Mouse (Mus musculus): ENCODE data around the gene Dpm2. TPM values are rescaled to one million over a fixed set of nuclear protein-coding genes. Genes with fewer than 3 reads are reported as not detected.
A peak's percentile ranks its signal among the peaks of the same experiment; 100 is the strongest.

The Dpm2 gene
- polyA plus RNA-seq, 1 experiment from 2014 or later = 136 TPM

- Histone ChIP-seq H3K4me2 (replicated peaks) (peak overlapping the region; percentile 97), H3K9ac (replicated peaks) (peak overlapping the region; percentile 70), H3K4me1 (peaks cover 30% of the 10 kb centered on the region), H3K9me3 (no peaks in the 10 kb centered on the region), H3K27ac (replicated peaks) (no peak overlapping the region), H3K27me3 (no peaks in the 10 kb centered on the region), H3K4me3 (peak overlapping the region; percentile 62), H3K36me3 (peaks cover 8% of the 10 kb centered on the region; the same call in 1 of the 2 replicates)
- no peak for ATAC-seq (replicated peaks)
- WGBS = under 1% methylated on average over 26 of the region's 26 CpGs
These were observed 4.4 kb downstream of the Dpm2 start for GRCm38 (mm10) chr2:32574901-32575585.

- Histone ChIP-seq H3K4me1 (peaks cover 27% of the 10 kb centered on the region), H3K4me2 (replicated peaks) (peak within 1 kb of the TSS; percentile 97), H3K36me3 (peaks cover 8% of the 10 kb centered on the region; the same call in 1 of the 2 replicates), H3K27me3 (no peaks in the 10 kb centered on the region), H3K9ac (replicated peaks) (peak within 1 kb of the TSS; percentile 70), H3K9me3 (no peaks in the 10 kb centered on the region), H3K4me3 (peak within 1 kb of the TSS; percentile 62), H3K27ac (replicated peaks) (no peak within 1 kb of the TSS)
- ATAC-seq (replicated peaks) = peak; percentile 81
- 3% methylated on average over 28 of the region's 28 CpGs for WGBS
These were observed 5.0 kb downstream of the Dpm2 start, which contains the start of gene 9430097D07Rik for GRCm38 (mm10) chr2:32575586-32576160. 9430097D07Rik (minus strand) TSS chr2:32575684.

GRCm38 (mm10) chr2:32576532-32576931 lies 5.9 kb downstream of the Dpm2 start:
- 86% methylated on average over 9 of the region's 9 CpGs for WGBS
- no peaks in the 10 kb centered on the region for H3K27me3 ChIP-seq
- H3K4me3 ChIP-seq = 0 out of 2 replicates have a peak overlapping the region, but pooled peaks have one; percentile 62
- no peak for ATAC-seq (replicated peaks)
- H3K9ac ChIP-seq (replicated peaks) = no peak overlapping the region
- no peaks in the 10 kb centered on the region for H3K9me3 ChIP-seq
- H3K4me1 ChIP-seq = peaks cover 23% of the 10 kb centered on the region
- H3K4me2 ChIP-seq (replicated peaks) = 0 out of 2 replicates have a peak overlapping the region, but pooled peaks have one; percentile 97
- H3K36me3 ChIP-seq = peaks cover 8% of the 10 kb centered on the region; the same call in 1 of the 2 replicates
- no peak overlapping the region for H3K27ac ChIP-seq (replicated peaks)

- no peak overlapping the region for H3K9ac ChIP-seq (replicated peaks)
- H3K4me3 ChIP-seq = no peak overlapping the region
- WGBS = 38% methylated on average over 26 of the region's 30 CpGs
- H3K4me1 ChIP-seq = peaks cover 19% of the 10 kb centered on the region
- H3K4me2 ChIP-seq (replicated peaks) = no peak overlapping the region
- H3K36me3 ChIP-seq = peaks cover 1% of the 10 kb centered on the region; the same call in 1 of the 2 replicates
- no peaks in the 10 kb centered on the region for H3K27me3 ChIP-seq
- ATAC-seq (replicated peaks) = no peak
- no peak overlapping the region for H3K27ac ChIP-seq (replicated peaks)
- no peaks in the 10 kb centered on the region for H3K9me3 ChIP-seq
These were observed 7.7 kb downstream of the Dpm2 start for GRCm38 (mm10) chr2:32578146-32579046.

GRCm38 (mm10) chr2:32581450-32582095 lies 10.9 kb downstream of the Dpm2 start:
- Histone ChIP-seq H3K9me3 (no peaks in the 10 kb centered on the region), H3K4me1 (peaks cover 10% of the 10 kb centered on the region), H3K9ac (replicated peaks) (peak overlapping the region; percentile 15; the same call in 1 of the 2 replicates), H3K36me3 (no peaks in the 10 kb centered on the region), H3K4me3 (peak overlapping the region; percentile 31), H3K27me3 (no peaks in the 10 kb centered on the region), H3K27ac (replicated peaks) (no peak overlapping the region), H3K4me2 (replicated peaks) (peak overlapping the region; percentile 33)
- 32% methylated on average over 19 of the region's 19 CpGs for WGBS
- peak; percentile 65 for ATAC-seq (replicated peaks)

- peak; percentile 55 for ATAC-seq (replicated peaks)
- H3K27ac ChIP-seq (replicated peaks) = no peak overlapping the region
- 14% methylated on average over 37 of the region's 37 CpGs for WGBS
- no peaks in the 10 kb centered on the region for H3K9me3 ChIP-seq
- peak overlapping the region; percentile 62 for H3K4me2 ChIP-seq (replicated peaks)
- peak overlapping the region; percentile 36 for H3K4me3 ChIP-seq
- H3K36me3 ChIP-seq = no peaks in the 10 kb centered on the region
- no peaks in the 10 kb centered on the region for H3K27me3 ChIP-seq
- peaks cover 23% of the 10 kb centered on the region for H3K4me1 ChIP-seq
- H3K9ac ChIP-seq (replicated peaks) = peak overlapping the region; percentile 42
These were observed 12.5 kb downstream of the Dpm2 start for GRCm38 (mm10) chr2:32582830-32583799.

GRCm38 (mm10) chr2:32585149-32585714 lies 14.6 kb downstream of the Dpm2 start:
- Histone ChIP-seq H3K36me3 (no peaks in the 10 kb centered on the region), H3K4me1 (peaks cover 33% of the 10 kb centered on the region), H3K4me3 (no peak overlapping the region), H3K9me3 (no peaks in the 10 kb centered on the region), H3K9ac (replicated peaks) (no peak overlapping the region), H3K27me3 (no peaks in the 10 kb centered on the region), H3K4me2 (replicated peaks) (no peak overlapping the region), H3K27ac (replicated peaks) (no peak overlapping the region)
- no peak for ATAC-seq (replicated peaks)
- 89% methylated on average over 7 of the region's 7 CpGs for WGBS

- Histone ChIP-seq H3K36me3 (no peaks in the 10 kb centered on the region), H3K4me1 (peaks cover 33% of the 10 kb centered on the region), H3K27ac (replicated peaks) (0 out of 2 replicates have a peak within 1 kb of the TSS, but pooled peaks have one; percentile 12), H3K4me3 (peak within 1 kb of the TSS; percentile 56), H3K9ac (replicated peaks) (peak within 1 kb of the TSS; percentile 64), H3K27me3 (no peaks in the 10 kb centered on the region), H3K9me3 (no peaks in the 10 kb centered on the region), H3K4me2 (replicated peaks) (peak within 1 kb of the TSS; percentile 61)
- ATAC-seq (replicated peaks) = peak; percentile 71
- under 1% methylated on average over 38 of the region's 38 CpGs for WGBS
These were observed 16.3 kb downstream of the Dpm2 start, which contains the start of gene St6galnac4 for GRCm38 (mm10) chr2:32586871-32587351. St6galnac4 (plus strand) TSS chr2:32587095.

GRCm38 (mm10) chr2:32587731-32588321 lies 17.2 kb downstream of the Dpm2 start:
- Histone ChIP-seq H3K36me3 (no peaks in the 10 kb centered on the region), H3K4me1 (peaks cover 32% of the 10 kb centered on the region), H3K27ac (replicated peaks) (no peak overlapping the region), H3K9me3 (no peaks in the 10 kb centered on the region), H3K4me3 (peak overlapping the region; percentile 56), H3K27me3 (no peaks in the 10 kb centered on the region), H3K9ac (replicated peaks) (peak overlapping the region; percentile 64; the same call in 1 of the 2 replicates), H3K4me2 (replicated peaks) (peak overlapping the region; percentile 61)
- ATAC-seq (replicated peaks) = no peak
- WGBS = 52% methylated on average over 9 of the region's 9 CpGs

Measured in forebrain, embryonic 15.5 days (tissue).